Mouse (Mus musculus) 416B (cell line): Measurements from ENCODE around the gene Vars.
"Not testable (repeated sequence)": the region's sequence is repeated elsewhere in the genome, so short reads cannot be mapped to it uniquely, and the experiment has no call there.

Experiments
- DNase-seq: peaks from one replicate; pipeline ENCODE4 v3.0.0; 2011; ENCODE audit warnings: low read depth

The Vars gene

DNA sequence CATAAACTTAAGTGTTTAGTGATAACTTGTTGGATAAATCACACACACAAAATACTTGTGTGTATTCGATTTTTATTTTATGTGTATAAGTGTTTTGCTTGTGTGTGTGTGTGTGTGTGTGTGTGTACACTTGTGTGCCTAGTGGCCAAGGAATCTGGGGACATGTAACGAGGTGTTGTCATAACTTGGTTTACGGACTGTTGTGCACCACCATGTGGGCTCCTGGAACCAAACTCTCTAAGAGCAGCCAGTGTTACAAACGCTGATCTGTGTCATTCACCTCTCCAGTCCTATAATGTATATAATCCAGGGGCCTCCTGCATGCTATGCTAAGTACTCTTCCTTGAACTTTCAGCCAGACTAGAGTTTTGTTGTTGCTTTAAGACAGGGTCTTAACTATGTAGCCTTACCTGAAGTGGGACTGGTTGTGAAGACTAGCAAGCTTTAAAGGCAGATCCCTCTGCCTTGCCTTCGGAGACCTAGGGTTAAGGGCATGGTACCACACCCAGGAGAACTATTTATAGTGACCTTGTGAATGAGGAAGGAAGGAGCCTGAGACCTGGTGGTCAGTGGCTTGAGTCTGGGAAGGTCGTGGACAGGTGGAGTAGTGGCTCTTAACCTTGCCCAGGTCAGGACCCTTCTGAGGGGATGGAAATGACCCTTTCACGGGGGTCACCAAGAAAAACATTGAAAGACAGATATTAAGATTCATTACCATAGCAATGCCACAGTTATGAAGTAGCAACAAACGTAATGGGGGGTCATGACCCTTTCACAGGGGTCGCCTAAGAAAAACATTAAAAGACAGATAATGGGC, 2.4 kb downstream of the Vars start:
- DNase-seq: no peak

DNA sequence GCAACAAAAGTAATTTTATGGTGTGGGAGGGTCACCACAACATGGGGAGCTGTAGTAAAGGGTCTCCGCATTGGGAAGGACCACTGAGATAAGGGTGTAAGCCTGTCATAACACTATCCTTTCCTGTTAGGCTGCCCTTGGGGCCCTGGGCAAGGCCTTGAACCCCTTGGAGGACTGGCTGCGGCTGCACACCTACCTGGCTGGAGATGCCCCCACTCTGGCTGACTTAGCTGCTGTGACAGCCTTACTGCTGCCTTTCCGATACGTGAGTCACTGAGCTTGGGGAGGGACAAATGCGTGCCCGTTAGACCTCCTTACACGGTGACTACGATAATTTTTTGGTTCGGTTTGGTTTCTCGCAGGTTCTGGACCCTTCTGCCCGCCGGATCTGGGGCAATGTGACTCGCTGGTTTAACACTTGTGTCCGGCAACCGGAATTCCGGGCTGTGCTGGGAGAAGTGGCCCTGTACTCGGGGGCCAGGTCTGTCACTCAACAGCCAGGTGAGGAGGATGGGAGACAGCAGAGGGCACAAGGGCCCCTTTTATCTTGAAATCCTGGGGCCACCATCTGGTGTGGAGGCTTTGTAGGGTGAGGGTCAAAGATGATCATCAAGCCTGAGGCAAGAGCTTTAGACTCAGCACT, 3.4 kb downstream of the Vars start:
- DNase-seq: no peak

DNA sequence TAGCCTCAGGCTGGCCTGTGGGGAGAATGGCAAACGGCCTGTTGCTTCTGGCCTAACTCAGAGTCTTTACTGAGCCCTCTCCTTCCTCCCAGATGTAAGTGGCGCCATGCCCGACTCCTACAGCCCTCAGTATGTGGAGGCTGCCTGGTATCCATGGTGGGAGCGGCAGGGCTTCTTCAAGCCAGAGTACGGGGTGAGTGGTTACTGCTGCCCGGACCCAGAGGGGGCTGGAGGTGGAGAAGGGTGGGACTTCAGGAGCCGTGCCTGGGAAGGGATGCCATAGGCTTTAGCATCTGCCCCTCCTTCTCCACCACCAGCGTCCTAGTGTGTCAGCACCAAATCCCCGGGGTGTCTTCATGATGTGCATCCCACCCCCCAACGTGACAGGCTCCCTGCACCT, 4.4 kb downstream of the Vars start:
- DNase-seq: no peak

DNA sequence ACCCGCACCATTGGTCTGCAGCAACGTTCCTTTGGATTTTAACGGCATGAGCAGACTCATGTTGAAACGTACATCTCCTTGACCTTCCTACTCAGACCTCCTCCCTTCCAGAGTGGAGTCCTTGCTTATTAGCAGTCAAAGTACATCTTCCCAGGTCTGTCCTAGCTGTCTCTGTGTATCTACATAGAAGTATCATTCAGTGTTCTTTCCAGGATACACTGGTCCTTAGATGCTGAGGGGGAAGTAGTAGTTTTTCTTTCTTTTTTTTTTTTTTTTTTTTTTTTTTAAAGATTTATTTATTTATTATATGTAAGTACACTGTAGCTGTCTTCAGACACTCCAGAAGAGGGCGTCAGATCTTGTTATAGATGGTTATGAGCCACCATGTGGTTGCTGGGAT, 5.1 kb downstream of the Vars start:
- not testable (repeated sequence) for DNase-seq

DNA sequence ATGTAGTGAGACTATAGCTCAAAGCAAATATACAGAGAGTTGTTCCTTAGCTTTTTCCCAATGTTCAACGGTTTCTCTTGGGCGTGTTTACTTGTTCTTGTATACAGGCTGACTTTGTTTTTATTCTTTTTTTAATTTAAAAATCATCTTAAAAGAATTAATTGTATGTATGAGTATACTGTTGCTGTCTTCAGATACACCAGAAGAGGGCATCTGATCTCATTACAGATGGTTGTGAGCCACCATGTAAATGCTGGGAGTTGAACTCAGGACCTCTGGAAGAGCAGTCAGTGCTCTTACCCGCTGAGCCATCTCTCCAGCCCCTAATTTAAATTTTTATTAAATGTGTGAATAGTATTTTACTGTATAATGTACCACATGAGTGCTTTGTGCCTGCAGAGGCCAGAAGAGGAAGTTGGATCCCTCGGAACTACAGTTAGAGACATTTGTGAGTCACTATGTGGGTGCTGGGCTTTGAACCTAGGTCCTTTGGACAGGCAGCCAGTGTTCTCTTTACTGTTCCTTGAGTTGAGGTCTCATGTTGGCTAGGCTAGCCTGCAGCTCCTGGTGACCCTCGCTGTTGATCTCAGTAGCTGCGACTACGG, 6.7 kb downstream of the Vars start:
- DNase-seq: peak; percentile 67

DNA sequence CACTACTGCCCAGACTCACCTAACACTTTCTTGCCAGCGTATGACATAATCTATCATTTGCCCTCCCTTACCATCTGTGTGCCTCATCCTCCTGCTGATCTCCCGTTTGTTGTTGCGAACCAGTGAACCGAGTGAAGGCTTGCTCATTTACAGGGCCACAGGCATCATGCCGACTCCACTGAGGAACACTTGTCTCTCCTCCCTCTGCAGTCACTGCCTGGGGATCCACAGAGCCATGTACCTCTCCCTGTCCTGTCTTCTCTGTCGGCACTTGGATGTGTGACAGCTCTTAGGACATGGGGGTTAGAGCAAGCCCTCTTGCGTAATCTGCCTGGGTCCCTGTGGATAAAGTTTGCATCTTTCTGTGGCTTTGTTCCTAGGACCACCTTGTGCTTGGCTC, 8.8 kb downstream of the Vars start:
- DNase-seq: no peak

DNA sequence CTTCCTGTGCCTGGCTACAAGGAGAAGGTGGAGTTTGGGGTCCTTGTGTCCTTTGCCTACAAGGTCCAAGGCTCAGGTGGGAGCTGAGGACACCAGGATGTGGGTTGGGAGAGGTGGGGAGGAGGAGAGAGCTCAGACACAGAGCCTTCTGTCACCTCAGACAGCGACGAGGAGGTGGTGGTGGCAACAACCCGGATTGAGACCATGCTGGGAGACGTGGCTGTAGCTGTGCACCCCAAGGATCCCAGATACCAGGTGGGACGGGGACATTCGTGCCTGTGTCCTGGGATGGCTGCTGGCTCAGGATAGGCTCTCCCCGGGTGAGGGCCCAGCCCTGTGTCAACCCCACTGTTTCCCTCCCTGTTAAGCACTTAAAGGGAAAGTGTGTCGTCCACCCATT, 10.7 kb downstream of the Vars start:
- no peak for DNase-seq

DNA sequence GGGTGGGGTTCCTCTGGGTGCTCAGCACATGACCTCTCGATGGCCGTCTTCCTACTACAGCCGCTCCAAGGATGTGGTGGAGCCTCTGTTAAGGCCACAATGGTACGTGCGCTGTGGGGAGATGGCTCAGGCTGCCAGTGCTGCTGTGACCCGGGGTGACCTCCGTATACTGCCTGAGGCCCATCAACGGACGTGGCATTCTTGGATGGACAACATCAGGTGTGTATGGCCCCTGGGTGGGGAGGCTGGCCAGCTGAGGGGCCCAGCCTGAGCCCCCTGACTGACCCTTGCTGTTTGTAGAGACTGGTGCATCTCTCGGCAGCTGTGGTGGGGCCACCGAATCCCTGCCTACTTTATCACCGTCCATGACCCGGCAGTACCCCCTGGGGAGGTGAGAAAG, 11.6 kb downstream of the Vars start:
- DNase-seq: no peak

DNA sequence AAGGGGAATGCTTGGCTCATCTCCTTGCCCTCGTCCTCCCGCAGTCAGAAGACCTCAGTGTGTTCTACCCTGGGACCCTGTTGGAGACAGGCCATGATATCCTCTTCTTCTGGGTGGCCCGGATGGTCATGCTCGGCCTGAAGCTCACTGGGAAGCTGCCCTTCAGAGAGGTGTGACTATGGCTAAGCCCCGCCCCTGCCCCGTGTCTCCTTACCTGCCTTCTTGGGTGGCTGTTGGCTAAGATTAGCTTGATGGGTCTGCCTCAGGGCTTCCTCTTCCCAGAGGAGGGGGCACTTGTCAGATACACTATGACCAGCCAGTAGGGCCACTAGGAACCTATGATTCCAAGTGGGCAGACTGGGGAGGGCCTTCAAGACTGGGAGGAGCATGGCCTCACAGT, 12.4 kb downstream of the Vars start:
- no peak for DNase-seq

DNA sequence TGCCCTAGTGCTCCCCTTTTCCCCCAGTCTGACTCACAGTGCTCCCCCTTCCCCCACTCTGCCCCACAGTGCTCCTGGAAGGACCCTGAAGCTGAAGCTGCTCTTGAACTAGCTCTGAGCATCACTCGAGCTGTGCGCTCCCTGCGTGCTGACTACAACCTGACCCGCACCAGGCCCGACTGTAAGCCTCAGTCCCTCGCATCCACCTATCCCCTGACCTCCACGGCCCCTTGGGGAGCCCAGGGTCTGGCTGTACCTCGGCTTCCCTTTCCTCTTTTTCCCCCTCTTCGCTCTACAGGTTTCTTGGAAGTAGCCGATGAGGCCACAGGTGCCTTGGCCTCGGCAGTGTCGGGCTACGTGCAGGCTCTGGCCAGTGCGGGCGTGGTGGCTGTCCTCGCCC, 14.5 kb downstream of the Vars start:
- DNase-seq: no peak

DNA sequence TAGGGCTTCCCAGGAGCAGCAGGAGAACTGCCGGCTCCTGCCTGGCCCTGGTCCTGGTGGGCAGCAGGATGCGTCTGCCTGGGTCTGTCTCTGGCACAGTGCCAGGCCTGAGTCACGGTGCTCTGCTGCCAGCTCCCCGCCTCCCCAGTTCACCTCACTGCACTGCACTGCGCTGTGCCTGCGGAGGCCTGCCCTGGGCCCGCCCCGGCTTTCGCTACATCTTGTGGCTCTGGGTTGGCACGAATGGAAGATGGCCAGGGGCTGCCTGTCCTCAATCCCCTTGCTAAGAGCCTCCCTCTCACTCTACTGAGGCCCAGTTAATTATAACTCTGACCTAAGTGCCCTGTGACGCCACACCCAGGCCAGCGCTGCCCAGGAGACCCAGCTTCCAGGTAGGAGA, 15.6 kb downstream of the Vars start, which contains the start of gene Vwa7:
Vwa7 (plus strand) TSS at position 204 of the 400 bp plus-strand sequence.
- DNase-seq: peak; percentile 51

DNA sequence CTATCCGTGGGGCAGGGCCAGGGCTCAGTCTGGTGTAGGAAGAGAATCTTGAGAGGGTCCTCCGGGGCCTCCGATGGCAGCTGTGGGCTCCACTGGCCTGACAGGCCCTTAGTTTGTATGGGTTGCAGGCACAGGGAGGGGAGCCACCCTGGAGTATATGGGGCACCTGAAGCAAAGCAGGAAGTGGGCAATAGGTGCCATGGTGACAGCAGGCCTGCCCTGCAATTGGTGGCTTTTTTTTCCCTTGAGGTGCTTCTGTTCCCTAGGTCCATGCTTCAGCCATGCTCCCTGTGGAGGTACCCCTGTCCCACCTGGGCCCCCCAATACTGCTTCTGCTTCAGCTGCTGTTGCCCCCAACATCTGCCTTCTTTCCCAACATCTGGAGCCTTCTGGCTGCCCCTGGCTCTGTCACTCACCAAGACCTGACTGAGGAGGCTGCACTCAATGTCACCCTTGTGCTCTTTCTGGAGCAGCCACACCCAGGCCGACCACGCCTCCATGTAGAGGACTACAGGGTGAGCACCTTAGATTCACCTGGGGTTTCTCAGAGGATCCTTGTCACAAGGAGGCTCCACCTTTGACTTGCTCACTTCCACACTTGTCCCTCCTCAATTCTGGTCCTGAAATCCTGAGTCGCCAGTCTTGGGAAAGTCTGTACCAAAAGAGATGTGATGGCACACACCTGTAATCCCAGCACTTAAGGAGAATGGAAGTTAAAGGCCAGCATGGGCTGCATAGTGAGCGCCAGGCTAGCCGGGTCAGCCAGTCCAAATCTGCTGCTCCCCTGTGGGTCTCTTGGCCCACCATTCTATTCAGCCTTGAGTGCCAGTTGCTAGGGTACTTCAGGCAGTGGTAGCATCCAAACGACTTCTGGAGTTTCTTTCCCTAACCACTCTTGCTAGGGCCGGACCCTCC, 16.3 kb downstream of the Vars start:
- no peak for DNase-seq

DNA sequence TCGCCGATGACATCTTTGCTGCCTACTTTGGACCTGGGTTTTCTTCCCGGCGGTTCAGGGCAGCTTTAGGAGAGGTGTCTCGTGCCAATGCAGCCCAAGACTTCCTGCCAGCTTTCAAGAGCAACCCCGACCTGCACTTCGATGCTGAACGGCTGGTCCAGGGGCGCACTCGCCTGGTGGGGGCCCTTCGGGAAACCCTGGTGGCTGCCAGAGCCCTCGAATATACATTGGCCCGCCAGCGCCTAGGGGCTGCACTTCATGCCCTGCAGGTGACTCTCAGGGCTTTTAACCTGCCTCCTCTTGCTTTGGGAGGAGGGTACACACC, 16.9 kb downstream of the Vars start:
- DNase-seq: no peak

DNA sequence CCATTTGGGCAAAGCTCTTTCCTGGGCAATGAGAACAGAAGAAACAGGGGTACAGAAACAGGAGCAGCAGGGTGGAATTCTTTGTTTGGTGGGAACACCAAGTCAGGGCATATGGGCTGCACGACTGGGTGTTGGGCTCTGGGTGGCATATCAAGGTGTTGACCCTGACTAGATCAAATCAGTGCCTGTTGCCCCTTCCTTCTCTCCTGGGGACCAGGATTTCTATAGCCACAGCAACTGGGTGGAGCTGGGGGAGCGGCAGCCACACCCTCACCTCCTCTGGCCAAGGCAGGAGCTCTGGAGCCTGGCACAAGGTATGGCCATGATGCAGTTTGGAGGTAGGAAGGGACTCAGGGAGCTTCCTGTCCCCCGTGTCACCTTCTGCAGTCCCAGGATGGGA, 17.4 kb downstream of the Vars start:
- DNase-seq: no peak

DNA sequence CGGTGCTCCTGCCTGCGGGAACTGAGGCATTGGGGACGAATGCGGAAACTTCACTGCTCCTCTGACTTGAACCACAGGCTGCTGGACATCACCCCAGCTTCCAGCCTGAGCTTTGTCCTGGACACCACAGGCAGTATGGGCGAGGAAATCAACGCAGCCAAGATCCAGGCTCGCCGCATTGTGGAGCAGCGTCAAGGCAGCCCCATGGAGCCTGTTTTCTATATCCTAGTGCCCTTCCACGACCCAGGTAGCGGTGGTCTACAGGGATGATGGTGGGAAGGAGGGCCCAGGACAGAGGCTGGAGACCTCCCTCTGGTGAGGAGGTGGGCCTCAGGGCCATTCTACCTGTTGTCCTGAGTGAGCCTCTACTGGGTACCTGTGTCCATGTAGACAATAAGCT, 19.1 kb downstream of the Vars start:
- no peak for DNase-seq

DNA sequence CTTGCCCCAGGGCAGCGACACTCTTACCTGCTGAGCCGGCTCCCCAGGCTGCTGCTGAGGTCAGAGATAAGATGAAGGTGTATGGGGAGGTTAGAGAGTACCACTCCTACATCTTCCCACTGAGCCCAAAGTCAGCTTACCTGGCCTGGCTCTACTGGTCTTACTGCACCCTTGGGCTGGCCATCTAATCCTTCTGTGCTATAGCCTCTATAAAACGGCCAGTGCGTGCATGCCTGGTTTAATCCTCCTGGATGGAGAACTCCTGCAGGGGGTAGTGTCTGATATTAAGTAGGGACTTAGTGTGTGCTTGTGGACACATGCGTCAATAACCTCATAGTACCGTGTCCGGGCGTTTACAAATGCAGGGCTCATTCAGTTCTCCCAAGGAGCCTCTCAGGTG, 19.8 kb downstream of the Vars start:
- DNase-seq: no peak

DNA sequence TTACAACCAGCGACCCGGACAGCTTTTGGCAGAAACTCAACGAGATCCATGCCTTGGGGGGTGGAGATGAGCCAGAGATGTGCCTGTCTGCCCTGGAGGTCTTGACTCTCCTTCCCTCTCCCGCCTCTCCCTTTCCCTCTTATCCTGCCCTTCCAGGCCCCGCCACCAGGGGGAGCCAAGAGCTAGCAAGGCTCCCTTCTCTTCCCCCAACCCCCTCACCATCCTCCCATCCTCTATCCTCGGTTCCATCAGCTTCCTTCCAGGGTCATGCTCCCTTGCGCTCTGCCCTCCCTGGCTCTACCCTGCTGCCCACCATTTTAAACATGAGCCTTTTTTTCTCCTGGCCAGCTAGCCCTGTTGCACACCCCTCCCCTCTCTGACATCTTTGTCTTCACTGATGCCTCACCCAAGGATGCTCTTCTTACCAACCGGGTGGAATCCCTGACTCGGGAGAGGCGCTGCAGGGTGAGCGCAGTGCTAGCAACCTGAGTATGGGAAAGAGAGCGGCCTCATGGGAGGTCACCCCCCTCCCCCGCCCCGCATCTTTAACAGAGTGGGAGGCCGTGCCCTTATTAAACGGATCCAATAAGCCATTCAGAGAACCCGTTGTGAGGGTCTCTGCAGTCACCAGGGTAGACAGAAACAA, 20.5 kb downstream of the Vars start:
- peak; percentile 82 for DNase-seq

DNA sequence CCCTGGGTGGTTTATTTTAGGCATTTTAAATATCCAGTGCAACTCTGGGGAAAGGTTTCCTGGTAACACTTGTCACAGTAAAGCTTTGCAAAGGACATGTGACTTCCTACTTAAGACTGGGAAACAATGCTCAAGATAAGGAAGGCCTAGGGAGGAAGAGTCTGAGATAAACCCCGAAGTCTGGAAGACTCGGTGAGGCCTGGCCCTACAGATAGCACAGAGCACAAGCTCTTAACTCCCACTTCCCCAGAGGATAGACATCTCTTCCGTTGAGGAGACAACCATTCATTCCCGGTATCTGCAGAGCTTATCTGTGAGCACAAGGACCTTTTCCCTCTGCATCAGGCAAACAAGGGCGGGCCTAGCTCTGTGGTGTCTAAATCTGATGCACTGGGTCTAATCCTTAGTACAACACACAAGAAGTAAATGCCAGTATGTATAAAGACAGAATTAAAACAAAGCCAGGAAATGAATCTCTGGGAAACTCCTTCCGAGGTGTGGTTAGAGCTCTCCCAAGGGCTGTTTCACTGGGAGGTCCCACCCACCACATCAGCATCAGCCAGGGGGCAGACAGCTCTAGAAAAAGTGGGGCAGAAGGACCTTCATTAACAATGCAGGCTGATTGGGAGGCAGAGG, 21.2 kb downstream of the Vars start:
- DNase-seq: peak; percentile 84

DNA sequence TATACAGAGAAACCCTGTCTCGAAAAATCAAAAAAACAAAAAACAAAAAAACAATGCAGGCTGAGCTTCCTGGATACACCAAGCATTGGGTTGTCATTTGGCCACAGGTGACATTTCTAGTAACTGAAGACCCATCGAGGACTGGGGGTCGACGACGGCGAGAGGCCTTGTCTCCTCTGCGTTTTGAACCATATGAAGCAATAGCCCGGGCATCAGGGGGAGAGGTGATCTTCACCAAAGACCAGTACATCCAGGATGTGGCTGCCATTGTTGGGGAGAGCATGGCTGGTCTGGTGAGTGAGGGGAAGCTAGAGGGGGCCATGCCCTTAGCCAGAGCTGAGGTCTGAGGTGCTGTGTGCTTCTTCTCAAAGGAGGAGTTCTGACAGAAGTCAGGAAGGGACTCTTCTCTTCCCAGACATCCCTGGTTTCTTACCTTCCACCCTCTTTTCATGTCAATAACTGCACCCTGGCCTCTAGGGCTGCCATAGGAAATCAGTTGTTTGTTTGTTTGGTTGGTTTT, 21.8 kb downstream of the Vars start:
- no peak for DNase-seq

DNA sequence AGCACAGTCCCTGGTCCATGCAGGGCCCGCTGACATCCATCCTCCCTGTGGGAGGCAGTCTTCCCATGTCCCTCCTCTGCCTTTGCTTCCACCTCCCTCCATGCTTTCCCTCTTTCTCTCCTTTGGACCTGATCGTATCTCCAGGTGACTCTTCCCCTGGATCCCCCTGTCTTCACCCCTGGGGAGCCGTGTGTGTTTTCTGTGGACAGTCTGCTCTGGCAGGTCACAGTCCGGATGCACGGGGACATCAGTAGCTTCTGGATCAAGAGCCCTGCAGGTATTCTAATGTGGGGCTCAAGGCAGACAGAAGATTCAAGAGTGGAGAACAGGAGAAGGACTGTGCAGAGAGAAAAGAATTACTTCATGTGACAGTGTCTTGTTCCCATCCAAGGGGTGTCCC, 22.4 kb downstream of the Vars start:
- no peak for DNase-seq

DNA sequence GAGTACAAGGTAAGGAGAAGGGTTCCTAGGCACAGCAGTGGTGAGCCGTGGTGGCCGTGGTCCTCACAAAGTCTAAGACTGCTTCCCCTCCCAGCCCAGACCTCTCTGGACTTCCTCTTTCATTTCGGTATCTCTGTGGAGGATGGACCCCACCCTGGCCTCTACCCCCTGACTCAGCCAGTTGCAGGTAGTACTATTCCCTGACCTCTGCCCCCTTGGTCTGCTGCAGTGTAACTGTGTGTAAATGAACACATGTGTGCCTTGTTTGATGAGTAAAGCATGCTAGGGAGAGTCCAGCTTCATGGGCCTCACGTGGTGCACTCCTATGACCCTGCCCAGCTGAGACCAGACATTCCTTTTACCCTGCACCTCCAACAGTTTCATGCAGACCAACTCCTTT, 23.0 kb downstream of the Vars start:
- DNase-seq: peak; percentile 45
